Mouse (Mus musculus): ENCODE results near the gene Thyn1.

The Thyn1 gene

DNA sequence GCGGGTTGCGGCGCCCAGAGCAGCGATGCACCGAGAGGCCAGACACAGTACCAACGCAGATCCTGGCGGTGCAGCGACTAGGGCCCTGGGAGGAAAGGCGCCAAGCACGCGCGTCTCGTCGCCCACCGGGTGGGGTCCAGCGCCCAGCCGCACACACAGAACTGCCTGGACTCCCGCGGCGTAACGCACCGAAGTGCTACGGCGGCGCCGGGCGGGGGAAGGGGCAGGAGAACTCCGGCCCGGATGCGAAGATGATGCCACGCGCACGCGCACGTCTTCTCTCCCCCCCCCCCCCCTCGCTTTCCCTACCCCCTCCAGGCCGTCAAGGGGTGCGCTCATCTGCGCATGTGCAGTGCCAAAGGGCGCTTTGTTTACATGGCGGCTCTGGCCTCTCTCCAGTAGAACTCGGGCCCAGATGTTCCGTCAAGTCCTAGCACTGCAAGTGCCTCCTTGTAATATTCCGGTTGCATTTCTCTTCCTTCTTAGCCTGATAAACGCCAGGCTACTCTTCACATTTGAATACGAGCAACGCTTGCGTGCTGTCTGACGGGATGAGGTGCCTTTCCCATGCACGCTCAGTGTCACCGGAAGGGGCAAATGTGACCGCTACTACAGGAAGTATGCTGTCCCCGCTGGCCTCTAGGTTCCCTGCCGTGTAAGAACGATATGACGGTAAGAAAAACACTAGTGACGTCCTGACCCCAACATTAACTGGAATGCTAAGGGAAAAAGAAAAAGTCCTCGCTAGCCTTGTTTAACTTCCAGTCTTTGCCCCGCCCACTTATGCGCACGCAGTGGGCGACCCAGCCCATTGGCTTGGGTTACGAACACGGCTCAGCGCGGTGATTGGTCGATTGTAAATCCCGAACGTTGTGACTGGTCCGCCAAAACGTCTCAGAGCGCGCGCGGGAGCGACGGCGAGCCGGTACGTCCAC lies 30.6 kb downstream of the Thyn1 start, which contains the start of the genes Vps26b and Ncapd3:
TSS of gene Vps26b (minus strand) at position 238 of the 935 bp plus-strand sequence.
TSS of gene Ncapd3 (plus strand) at position 348 of the 935 bp plus-strand sequence.
- peak; percentile 90 for DNase-seq (ENCODE audit: low spot score)

DNA sequence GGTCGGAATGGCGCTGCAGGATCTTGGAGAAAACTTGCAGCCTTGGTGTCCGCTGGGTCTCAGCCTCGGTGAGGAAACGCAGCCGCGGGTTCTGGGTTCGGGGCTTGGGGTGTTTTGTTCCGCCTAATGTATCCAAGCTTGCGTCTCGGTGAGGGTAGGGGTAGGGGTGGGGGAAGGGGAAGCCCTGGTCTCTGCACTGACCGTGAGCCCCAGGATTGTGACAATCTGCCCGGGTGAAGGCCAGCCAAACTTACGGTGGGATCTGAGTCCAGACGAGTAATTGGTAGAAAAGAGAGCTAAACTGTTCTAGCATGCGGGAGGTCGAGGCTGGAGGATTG lies 31.2 kb downstream of the Thyn1 start:
- DNase-seq (ENCODE audit: low spot score): no peak

DNA sequence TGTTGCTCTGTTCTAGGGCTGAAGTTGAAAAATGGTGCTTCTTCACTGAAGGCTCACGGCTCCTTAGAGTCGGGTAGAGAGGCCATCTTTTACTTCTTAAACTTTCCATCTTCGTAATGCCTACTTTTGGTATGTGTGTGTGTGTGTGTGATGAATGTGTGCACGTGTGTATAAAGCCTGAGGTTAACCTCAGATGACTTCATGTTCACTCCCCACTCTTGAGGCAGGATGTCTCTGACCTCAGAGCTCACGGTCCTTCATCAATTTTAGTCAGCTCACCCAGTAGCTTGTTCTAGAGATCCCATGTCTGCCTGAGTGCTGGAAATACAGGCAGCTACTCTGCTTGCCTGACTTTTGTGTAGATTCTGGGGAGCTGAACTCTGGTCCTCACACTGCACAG lies 44.4 kb downstream of the Thyn1 start:
- no peak for DNase-seq (ENCODE audit: low spot score)

DNA sequence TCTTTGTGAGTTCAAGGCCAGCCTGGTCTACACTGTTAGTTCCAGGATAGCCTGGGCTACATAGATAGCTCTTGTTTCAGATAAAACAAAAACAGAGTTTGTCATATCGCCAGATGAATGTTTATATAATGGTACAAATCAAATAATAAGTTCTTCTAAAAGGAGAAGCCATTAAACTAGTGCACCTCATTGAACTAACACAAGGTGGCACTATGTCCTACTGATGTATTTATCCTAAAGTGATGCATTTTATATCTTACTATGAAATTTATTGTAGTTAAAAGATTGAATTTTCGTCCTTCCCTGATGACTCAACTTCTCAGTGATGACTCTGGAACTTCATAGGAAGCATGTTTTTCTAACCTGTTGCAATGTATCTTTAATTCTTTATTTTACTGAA lies 50.0 kb downstream of the Thyn1 start:
- DNase-seq (ENCODE audit: low spot score): no peak
